Mouse (Mus musculus) midbrain, embryonic 12.5 days (tissue): ENCODE results near the gene Fanci. TPM values are rescaled to one million over a fixed set of nuclear protein-coding genes. Genes with fewer than 3 reads are reported as not detected.

Experiments
- ATAC-seq: fragments of 200-750 bp; cut with Nextera tagmentation; 2 replicates; pipeline ENCODE4 v1.8.0; 2017; ENCODE audit warnings: low read depth, moderate TSS enrichment, moderate library complexity; ENCODE audit not compliant: low FRiP score
- H3K27ac ChIP-seq: fragments of 300-500 bp; sonication (generic); replicated peaks from 2 replicates; pipeline ENCODE4 v1.5.1; 2016; ENCODE audit warnings: mild to moderate bottlenecking
- H3K27me3 ChIP-seq: fragments of 300-500 bp; sonication (generic); 2 replicates; pipeline ENCODE4 v1.6.1; 2016; ENCODE audit warnings: mild to moderate bottlenecking
- H3K36me3 ChIP-seq: fragments of 300-500 bp; sonication (generic); 2 replicates; pipeline ENCODE4 v1.6.1; 2016
- H3K4me1 ChIP-seq: fragments of 300-500 bp; sonication (generic); 2 replicates; pipeline ENCODE4 v1.6.1; 2016
- H3K4me2 ChIP-seq: fragments of 300-500 bp; sonication (generic); replicated peaks from 2 replicates; pipeline ENCODE4 v1.6.1; 2016; ENCODE audit warnings: mild to moderate bottlenecking, moderate library complexity
- H3K4me3 ChIP-seq: fragments of 300-500 bp; sonication (generic); 2 replicates; pipeline ENCODE4 v1.5.1; 2016; ENCODE audit warnings: mild to moderate bottlenecking
- H3K9ac ChIP-seq: fragments of 300-500 bp; sonication (generic); replicated peaks from 2 replicates; pipeline ENCODE4 v1.6.1; 2016; ENCODE audit warnings: mild to moderate bottlenecking, moderate library complexity
- H3K9me3 ChIP-seq: fragments of 300-500 bp; sonication (generic); 2 replicates; pipeline ENCODE4 v1.6.1; 2016; ENCODE audit warnings: mild to moderate bottlenecking
- WGBS: fragments of 180-500 bp; shearing (Covaris S2); methylation state at CpG from one replicate; pipeline ENCODE4 v1.1.7; 2016; 5-methylcytosine and 5-hydroxymethylcytosine counted together
- polyA plus RNA-seq: library from polyadenylated mRNA; unstranded; fragments of >200 nt; fragmentation: Nextera tagmentation; extraction: Ambion mirVana; gene quantifications from 2 replicates; pipeline ENCODE4 v1.2.1, GENCODE M21; 2016

Fanci gene
- polyA plus RNA-seq, 1 experiment from 2014 or later = 13.9 TPM

DNA sequence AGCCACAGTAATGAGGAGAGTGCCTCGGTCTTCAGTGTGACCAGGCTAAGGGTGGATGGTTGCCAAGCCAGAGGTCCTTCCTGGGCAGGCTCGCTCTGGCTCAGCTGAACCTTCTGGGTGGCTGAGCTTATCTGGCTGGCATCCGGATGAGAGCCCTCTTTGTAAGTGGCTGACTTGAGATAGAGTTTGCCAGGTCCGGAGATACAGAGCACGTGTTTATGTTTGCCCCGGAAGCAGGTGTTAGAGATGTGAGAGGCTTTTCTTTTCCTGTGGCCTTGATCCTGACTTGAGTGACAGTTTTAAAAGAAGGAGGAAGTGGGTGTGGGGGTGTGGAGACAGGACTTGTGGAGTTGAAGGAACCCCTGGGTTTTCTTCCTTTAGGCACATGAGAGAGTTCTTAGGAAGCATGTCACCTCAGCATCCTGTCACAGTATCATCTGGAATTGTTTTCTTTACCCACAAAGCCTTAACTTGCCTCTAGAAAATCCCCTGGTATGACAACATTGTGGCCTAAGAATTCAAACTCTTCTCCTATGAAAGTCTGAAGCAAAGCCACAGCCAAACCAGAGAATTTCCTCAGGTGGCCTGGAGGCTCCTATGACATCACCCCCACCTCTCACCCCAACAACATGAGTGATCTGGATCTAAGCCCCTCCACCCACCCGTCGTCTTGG is 28.2 kb upstream of the Fanci start:
- H3K4me2 ChIP-seq = no peak overlapping the region
- H3K27me3 ChIP-seq = no peaks in the 10 kb centered on the region
- no peak overlapping the region for H3K9ac ChIP-seq
- no peaks in the 10 kb centered on the region for H3K9me3 ChIP-seq
- no peak overlapping the region for H3K4me3 ChIP-seq
- H3K4me1 ChIP-seq = peaks cover 10% of the 10 kb centered on the region
- H3K36me3 ChIP-seq = peaks cover 44% of the 10 kb centered on the region
- H3K27ac ChIP-seq = 0 out of 2 replicates have a peak overlapping the region, but pooled peaks have one; percentile 11
- WGBS = 82% methylated on average over 8 of the region's 8 CpGs
- no peak for ATAC-seq

DNA sequence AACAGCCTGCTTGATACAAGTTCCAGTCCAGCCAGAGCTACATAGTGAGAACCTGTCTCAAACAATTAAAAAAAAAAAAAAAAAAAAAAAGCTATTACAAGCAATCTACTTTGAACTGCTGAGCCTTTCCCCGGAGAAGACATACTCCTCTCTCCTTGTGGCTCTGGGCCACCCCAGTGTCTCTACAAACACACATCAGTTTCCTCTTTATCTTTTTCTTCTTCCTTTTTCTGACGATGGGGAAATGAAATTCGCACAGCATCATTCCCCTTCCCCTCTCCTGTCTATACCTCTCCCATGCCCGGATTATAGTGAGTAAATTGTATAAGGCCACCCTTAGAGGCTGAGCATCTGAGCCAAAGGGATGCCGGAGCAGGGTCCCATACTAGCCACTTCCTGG is 23.1 kb upstream of the Fanci start:
- H3K9ac ChIP-seq = no peak overlapping the region
- peaks cover 12% of the 10 kb centered on the region for H3K36me3 ChIP-seq
- H3K4me1 ChIP-seq = no peaks in the 10 kb centered on the region
- H3K4me3 ChIP-seq = no peak overlapping the region
- no peak for ATAC-seq
- H3K9me3 ChIP-seq = no peaks in the 10 kb centered on the region
- H3K4me2 ChIP-seq = no peak overlapping the region
- 84% methylated on average over 5 of the region's 5 CpGs for WGBS
- H3K27me3 ChIP-seq = no peaks in the 10 kb centered on the region
- H3K27ac ChIP-seq = no peak overlapping the region

DNA sequence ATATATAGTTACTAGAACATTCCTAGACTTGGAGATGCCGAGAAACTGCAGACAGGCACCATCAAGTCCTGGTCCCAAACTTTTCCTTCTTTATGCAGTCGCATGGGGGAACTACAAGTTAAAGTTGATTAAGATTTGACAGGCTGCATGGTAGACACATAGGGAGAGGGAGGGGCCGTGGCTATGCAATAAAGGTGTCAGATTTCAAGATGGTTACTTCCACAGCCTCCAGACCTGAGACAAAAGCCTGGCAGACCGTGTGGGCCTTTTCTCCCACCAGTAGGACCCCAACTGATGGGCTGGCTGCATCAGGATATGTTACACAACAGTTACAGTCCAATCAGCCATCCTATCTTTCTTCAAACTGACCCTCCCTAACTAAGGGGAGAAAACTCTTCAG is 22.3 kb upstream of the Fanci start:
- Histone ChIP-seq H3K4me1 (no peaks in the 10 kb centered on the region), H3K4me2 (no peak overlapping the region), H3K9ac (no peak overlapping the region), H3K27me3 (no peaks in the 10 kb centered on the region), H3K4me3 (no peak overlapping the region), H3K27ac (no peak overlapping the region), H3K9me3 (no peaks in the 10 kb centered on the region), H3K36me3 (peaks cover 8% of the 10 kb centered on the region)
- 43% methylated on average over 4 of the region's 4 CpGs for WGBS
- no peak for ATAC-seq

DNA sequence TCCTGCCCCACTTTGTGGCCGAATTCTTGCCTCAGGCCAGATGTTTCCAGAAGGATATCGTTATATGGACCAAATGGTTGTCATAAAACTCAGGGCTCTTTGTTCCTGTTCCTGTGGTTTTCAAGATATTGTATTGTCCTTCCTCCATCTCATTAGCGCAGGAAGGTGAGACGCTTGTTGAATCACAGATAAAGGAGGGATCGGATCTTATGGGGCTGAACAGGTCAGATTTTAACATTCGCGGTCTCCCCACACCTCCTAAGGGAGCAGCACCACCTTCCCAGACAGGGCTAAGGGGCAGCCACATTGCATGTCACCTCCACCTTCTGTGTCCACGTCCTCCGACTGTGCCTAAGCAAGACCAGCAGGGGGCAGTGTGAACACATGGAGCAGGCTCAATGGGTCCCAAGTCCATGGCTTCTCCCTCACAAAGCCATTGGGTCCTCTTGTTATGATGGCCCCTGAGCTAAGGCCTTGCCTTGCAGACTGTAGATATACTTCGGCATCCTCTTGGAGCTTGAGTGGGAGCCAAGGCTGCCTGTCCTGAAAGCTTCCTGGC is 20.3 kb upstream of the Fanci start:
- H3K9ac ChIP-seq = no peak overlapping the region
- ATAC-seq = no peak; the same call in 1 of the 2 replicates
- 52% methylated on average over 10 of the region's 10 CpGs for WGBS

DNA sequence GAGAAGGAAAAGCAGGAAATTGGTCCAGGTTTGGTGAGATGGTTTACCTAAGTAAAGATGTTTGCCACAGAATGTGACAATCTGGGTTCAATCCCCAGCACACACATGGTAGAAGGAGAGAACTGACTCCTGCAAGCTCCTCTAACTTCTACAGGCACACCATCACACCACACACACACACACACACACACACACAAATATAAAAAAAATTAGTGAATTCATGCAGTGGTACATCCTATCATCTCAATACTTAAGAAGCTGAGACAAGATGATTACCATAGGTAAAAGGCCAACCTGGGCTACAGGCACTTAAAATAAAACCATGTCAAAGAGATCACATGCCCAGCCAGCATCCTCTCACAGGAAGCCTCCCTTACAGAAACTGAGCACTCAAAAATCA is 17.7 kb upstream of the Fanci start:
- Histone ChIP-seq H3K4me3 (no peak overlapping the region), H3K9me3 (no peaks in the 10 kb centered on the region), H3K27ac (no peak overlapping the region), H3K4me1 (no peaks in the 10 kb centered on the region), H3K9ac (no peak overlapping the region), H3K4me2 (no peak overlapping the region), H3K27me3 (no peaks in the 10 kb centered on the region), H3K36me3 (no peaks in the 10 kb centered on the region)
- ATAC-seq = no peak

More for the DNA sequence above, 20.3 kb upstream of the Fanci start:
- H3K4me1 ChIP-seq = no peaks in the 10 kb centered on the region
- H3K9me3 ChIP-seq = no peaks in the 10 kb centered on the region
- no peak overlapping the region for H3K4me2 ChIP-seq
- H3K36me3 ChIP-seq = no peaks in the 10 kb centered on the region
- H3K4me3 ChIP-seq = no peak overlapping the region
- H3K27ac ChIP-seq = no peak overlapping the region
- H3K27me3 ChIP-seq = no peaks in the 10 kb centered on the region

DNA sequence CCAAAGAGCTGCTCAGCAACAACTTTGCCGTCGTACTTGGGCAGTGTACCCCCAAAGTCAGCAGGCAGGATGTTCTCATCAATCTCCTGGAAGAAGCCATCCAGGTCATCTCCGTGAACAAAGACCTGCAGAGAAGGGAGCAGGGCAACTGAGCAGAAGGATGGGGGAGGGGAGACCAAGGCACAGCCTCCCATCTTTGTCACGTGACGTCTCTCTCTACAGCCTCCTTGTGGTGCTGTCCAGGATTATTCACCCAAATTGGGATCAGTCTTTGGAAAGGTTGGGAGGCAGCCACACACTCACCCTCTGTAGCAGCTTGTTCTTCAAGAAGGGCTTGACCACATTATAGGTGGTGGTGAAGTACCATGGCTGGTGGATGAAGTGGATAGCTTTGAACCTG is 16.1 kb upstream of the Fanci start:
- Histone ChIP-seq H3K4me1 (no peaks in the 10 kb centered on the region), H3K4me3 (no peak overlapping the region), H3K4me2 (no peak overlapping the region), H3K27me3 (no peaks in the 10 kb centered on the region), H3K9ac (no peak overlapping the region), H3K9me3 (no peaks in the 10 kb centered on the region), H3K36me3 (no peaks in the 10 kb centered on the region), H3K27ac (no peak overlapping the region)
- no peak for ATAC-seq
- WGBS = 72% methylated on average over 5 of the region's 5 CpGs

GRCm38 (mm10) chr7:79376516-79377275 is 15.0 kb upstream of the Fanci start:
- Histone ChIP-seq H3K27ac (no peak overlapping the region), H3K4me2 (no peak overlapping the region), H3K4me1 (no peaks in the 10 kb centered on the region), H3K4me3 (no peak overlapping the region), H3K36me3 (no peaks in the 10 kb centered on the region), H3K27me3 (no peaks in the 10 kb centered on the region), H3K9me3 (no peaks in the 10 kb centered on the region), H3K9ac (no peak overlapping the region)
- ATAC-seq = no peak
- WGBS = 89% methylated on average over 10 of the region's 10 CpGs

DNA sequence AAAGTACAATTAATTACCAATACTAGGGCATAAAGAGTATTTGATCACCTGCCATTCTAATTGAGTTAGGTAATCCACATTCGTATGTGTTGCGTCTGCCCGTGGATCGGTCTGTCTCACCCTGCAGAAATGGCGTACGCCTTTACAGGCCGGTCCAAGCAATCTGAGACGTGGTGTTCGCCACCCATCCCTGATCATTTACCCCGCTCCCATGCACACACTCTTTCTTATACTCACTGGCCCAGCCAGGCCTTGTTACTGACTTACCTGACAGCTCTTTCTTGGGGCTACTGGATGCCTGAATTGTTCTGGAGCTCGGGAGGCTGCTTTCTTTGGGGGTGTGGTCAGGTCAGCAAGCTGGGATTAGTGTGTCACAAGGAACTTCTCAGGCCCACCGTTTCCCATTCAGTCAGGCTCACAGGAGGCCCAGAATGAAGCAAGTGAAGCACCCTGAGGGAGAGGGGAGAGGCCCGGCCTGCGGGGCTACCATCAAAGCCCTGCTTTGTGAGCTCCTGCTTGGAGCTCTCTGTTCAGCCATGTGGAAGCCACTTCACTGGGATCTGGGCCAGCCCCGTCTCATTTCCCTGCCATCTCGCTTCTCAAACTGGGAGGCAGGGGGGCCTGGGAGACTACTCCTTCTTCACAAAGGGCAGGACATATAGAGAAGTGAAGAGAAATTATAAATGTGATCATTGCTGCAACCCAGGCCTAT is 5.2 kb upstream of the Fanci start, which contains the start of gene Rlbp1:
TSS of gene Rlbp1 (minus strand) at position 627 of the 712 bp plus-strand sequence.
- Histone ChIP-seq H3K27ac (no peak within 1 kb of the TSS), H3K36me3 (no peaks in the 10 kb centered on the region), H3K4me1 (peaks cover 18% of the 10 kb centered on the region), H3K4me3 (no peak within 1 kb of the TSS), H3K27me3 (no peaks in the 10 kb centered on the region), H3K9ac (no peak within 1 kb of the TSS), H3K9me3 (no peaks in the 10 kb centered on the region), H3K4me2 (no peak within 1 kb of the TSS)
- ATAC-seq = 0 out of 2 replicates have a peak, but pooled peaks have one; percentile 49
- WGBS = 53% methylated on average over 16 of the region's 16 CpGs

DNA sequence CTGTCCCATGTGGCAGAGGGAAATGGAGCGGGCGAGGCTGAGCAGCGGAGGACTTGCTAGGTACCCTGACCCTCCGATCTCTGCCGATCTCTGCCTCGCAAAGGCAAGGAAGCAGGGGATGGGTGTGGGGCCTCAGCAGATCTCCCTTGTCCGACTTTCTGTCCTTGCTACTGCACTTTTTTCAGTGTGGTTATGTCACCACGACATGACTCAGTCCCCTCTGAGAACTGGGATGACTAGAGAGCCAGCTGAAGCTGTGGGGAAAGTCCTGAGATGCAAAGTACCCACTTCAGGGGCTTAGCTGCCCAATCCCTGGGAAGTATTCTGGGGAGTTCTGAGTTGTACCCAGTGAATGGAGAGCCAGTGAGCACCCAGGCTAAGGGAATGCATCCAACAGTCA is 4.6 kb upstream of the Fanci start:
- Histone ChIP-seq H3K27me3 (no peaks in the 10 kb centered on the region), H3K4me3 (no peak overlapping the region), H3K9me3 (no peaks in the 10 kb centered on the region), H3K4me1 (peaks cover 19% of the 10 kb centered on the region), H3K27ac (no peak overlapping the region), H3K36me3 (no peaks in the 10 kb centered on the region), H3K4me2 (no peak overlapping the region), H3K9ac (no peak overlapping the region)
- no peak for ATAC-seq
- WGBS = 69% methylated on average over 8 of the region's 8 CpGs

GRCm38 (mm10) chr7:79387991-79388390 is 3.7 kb upstream of the Fanci start:
- 64% methylated on average over 7 of the region's 7 CpGs for WGBS
- no peak for ATAC-seq
- Histone ChIP-seq H3K9me3 (no peaks in the 10 kb centered on the region), H3K27ac (no peak overlapping the region), H3K27me3 (no peaks in the 10 kb centered on the region), H3K9ac (no peak overlapping the region), H3K4me2 (no peak overlapping the region), H3K4me1 (peaks cover 25% of the 10 kb centered on the region), H3K36me3 (no peaks in the 10 kb centered on the region), H3K4me3 (no peak overlapping the region)

- H3K27me3 ChIP-seq = no peaks in the 10 kb centered on the region
- 71% methylated on average over 7 of the region's 7 CpGs for WGBS
- H3K9ac ChIP-seq = no peak overlapping the region
- no peaks in the 10 kb centered on the region for H3K9me3 ChIP-seq
- no peak for ATAC-seq
- H3K4me2 ChIP-seq = no peak overlapping the region
- no peak overlapping the region for H3K27ac ChIP-seq
- H3K4me1 ChIP-seq = peaks cover 28% of the 10 kb centered on the region
- no peak overlapping the region for H3K4me3 ChIP-seq
- no peaks in the 10 kb centered on the region for H3K36me3 ChIP-seq
Measured at GRCm38 (mm10) chr7:79388671-79389206, 3.0 kb upstream of the Fanci start.
